Mouse (Mus musculus): Measurements from ENCODE around the gene Cdc42bpg.
A peak's percentile ranks its signal among the peaks of the same experiment; 100 is the strongest.

The Cdc42bpg gene

DNA sequence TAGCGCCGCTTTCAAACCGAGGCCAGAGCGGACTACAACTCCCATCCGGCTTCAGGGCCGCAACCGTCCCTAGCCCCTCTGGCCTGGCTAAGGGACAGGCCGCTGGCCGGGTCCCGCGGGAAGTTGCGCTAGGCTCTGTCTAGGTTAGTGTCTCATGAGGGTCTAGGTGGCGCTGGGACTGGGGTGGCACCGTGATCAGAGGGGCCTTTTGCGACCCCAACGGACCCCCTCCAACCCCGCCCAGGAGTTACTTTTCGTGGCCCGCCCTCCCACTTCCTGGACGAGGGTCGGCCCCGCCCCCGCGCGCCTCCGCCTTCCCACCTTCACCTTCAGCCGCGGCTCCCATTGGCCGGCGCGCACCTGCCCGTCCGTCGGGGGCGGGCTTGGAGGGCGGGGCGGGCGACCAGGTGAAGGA lies at the start of gene Cdc42bpg:
TSS of gene Cdc42bpg (plus strand) at position 320 of the 415 bp plus-strand sequence.
- DNase-seq (ENCODE audit: low read depth), result no peak

GRCm38 (mm10) chr19:6260428-6260827 lies 45.8 kb upstream of the Cdc42bpg start:
- DNase-seq (ENCODE audit: low read depth), result peak; percentile 38

- DNase-seq (ENCODE audit: low read depth), result no peak
These were observed 45.3 kb upstream of the Cdc42bpg start for GRCm38 (mm10) chr19:6260946-6261345.

DNA sequence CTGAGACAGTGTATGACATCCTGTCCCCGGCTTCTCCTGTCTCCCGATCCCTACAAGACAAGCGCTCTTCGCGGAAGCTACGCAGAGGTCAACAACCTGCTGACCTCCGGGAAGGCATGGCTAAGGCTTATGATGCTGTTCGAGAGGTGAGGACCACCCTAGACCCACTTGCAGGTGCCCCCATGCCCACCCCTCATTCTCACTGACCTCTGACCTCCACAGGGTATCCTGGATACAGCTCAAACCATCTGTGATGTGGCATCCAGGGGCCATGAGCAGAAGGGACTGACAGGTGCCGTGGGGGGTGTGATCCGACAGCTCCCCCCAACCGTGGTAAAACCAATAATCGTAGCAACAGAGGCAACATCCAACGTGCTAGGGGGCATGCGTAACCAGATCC lies 44.9 kb upstream of the Cdc42bpg start:
- DNase-seq (ENCODE audit: low read depth), result no peak

DNA sequence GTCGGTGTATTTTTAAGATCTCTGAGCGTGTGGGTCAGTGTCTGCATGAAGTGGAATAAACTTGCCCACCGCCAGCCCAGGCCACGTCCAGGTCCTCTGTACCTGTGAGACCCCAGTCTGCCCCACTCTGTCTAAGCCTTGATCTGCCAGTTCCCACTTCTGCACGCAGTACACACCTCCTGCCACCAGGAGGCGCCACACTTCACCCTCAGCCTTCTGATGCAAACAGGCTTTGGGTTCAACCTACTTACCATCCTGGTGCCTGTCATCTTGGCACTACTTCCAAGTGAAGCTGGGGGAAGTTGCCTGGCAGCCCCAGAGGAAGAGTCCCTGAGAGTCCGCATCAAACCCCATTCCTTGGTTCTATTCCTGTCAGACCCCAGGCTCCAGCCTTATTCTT lies 44.0 kb upstream of the Cdc42bpg start:
- peak; percentile 76 for DNase-seq (ENCODE audit: low read depth)

GRCm38 (mm10) chr19:6262839-6263433 lies 43.3 kb upstream of the Cdc42bpg start:
- no peak for DNase-seq (ENCODE audit: low read depth)

- no peak for DNase-seq (ENCODE audit: low read depth)
These were observed 42.1 kb upstream of the Cdc42bpg start for GRCm38 (mm10) chr19:6264200-6264599.

DNA sequence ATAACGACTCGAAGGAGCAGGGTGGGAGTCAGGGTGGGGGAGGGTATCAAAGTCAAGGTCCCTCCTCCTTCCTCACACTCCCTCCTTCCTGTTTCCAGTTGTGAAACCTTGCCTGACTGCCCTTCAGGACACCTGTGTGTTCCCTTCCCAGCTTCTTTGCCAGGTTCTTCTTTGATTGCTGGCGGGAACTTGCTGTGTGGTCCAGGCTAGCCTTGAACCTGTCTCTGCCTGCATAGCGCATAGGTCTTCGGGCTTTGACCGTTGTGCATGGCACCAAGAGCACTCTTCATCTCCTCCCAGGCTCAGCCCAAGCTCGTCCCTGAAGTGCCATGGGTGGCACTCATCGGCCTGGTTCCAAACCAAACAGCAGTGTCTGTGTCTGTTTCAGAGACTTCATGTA lies 41.3 kb upstream of the Cdc42bpg start:
- DNase-seq (ENCODE audit: low read depth), result no peak

- no peak for DNase-seq (ENCODE audit: low read depth)
These were observed 40.5 kb upstream of the Cdc42bpg start for GRCm38 (mm10) chr19:6265727-6266182.

DNA sequence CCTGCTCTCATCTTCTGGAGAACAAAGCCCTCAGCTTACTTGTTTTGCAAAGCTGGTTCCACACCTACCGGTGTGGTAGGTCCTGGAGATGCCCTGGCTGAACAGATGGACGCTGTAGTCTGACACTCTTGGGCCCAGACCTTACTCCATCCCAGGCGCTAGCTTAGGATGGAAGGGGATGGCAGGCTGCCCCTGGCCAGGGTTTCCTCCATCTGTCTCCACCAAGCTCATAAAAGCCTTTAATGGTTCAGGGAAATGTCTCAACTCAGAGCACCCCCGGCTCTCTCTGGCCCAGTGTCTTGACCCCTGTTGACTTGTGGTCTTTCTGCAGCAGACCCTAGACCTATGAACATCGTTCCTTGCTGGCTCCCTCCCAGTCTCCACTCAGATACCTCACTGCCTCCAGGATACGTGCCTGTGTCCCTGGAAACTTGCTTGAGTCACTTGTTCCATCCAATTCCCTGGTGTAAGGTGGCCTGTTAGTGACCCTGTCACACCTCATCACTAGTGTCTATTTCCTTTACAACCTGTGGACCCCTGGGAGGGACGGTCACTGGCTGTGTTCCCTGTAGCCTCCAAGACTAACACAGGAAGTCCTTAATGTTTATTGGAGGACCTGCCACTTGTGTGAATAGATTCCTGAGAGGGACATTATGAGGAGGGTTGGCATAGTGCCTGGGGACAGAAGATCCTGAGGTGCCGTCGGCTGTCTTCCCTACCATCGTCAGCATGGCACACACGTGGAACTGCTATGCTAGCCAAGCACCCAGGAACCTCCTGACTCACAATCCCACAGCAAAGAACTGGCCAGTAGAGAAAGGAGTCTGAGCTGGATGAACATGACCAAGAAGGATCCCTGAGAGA lies 38.7 kb upstream of the Cdc42bpg start:
- DNase-seq (ENCODE audit: low read depth), result no peak

- DNase-seq (ENCODE audit: low read depth), result peak; percentile 93
These were observed 38.1 kb upstream of the Cdc42bpg start for GRCm38 (mm10) chr19:6268170-6268528.

DNA sequence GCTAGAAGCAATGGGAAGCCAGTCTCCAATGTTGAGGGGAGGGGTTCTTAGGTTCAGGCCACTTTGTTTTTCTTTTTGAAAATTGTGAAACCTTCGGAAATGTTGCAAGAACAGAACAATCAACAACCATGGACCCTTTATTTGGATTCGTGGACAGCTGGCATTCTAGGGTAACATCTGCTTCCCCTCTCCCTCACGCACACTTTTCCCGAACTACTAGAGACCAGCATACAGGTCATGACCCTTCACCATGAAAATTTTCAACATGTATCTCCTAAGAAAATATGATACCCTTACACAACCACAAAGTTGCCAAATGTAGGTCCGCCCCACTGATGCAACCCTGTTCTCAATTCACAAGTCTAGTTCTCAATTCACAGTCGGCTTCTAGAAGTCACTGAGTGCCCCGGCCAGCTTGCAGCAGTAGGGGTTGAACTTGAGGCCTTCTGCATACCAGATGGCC lies 37.6 kb upstream of the Cdc42bpg start:
- peak; percentile 91 for DNase-seq (ENCODE audit: low read depth)

- DNase-seq (ENCODE audit: low read depth), result peak; percentile 74
These were observed 36.3 kb upstream of the Cdc42bpg start for GRCm38 (mm10) chr19:6269798-6270475.

- no peak for DNase-seq (ENCODE audit: low read depth)
These were observed 35.6 kb upstream of the Cdc42bpg start for GRCm38 (mm10) chr19:6270661-6271060.

GRCm38 (mm10) chr19:6271206-6271605 lies 35.0 kb upstream of the Cdc42bpg start:
- no peak for DNase-seq (ENCODE audit: low read depth)

DNA sequence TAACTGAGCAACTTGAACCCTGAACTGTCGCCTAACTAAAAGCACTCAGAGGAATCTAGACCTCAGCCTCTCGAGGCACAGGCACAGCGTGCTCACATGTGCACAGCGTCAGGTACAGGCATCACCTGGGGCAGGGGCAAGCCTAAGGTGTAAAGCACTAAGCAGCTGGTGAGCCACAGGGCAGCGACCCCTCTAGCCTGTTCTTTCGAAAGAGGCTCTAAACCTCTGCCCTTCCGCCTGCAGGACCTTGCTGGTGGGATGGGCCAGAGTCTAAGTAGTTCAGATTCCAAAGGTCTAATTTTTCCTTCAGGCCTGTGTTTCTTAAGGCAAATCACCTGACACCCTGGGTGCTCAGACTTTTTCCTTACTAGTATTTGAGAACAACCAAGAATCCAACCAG lies 34.2 kb upstream of the Cdc42bpg start:
- DNase-seq (ENCODE audit: low read depth), result no peak

GRCm38 (mm10) chr19:6272738-6273137 lies 33.5 kb upstream of the Cdc42bpg start:
- DNase-seq (ENCODE audit: low read depth), result no peak

GRCm38 (mm10) chr19:6273592-6273991 lies 32.7 kb upstream of the Cdc42bpg start:
- DNase-seq (ENCODE audit: low read depth), result no peak

- no peak for DNase-seq (ENCODE audit: low read depth)
These were observed 32.2 kb upstream of the Cdc42bpg start for GRCm38 (mm10) chr19:6273998-6274608.

DNA sequence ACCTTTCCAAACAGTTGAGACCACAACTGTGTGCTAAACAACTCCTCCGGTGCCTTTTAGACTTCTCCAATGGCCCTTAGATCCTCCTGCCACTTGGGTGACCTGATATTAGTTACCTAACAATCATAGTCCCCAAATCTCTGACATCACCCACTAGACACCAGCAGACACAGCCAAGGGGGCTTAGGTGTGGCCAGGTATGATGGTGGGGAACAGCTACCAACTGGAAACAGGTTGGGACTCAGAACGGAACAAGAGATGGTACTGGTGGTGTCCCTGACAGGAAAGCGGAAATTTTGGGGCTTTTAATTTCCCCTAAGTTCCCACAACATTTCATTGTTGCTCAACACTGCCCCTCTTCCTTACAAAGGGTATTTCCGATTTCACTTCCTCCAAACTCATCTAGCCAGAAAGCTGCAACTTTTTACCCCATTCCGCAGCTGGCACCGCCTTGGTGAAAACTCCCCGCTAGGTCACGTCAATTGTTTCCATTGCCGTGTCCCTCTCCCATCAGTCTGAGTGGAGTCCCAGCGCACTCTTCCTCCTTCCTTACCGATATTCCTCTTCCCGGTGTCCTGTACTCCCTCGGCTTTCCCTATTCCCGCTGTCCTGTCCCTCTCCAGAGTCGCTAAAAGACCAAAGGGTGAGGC lies 30.4 kb upstream of the Cdc42bpg start:
- DNase-seq (ENCODE audit: low read depth), result peak; percentile 82
